Mouse (Mus musculus) forebrain, embryonic 14.5 days (tissue): ENCODE measurements around the gene Rps24. TPM values are rescaled to one million over a fixed set of nuclear protein-coding genes. Genes with fewer than 3 reads are reported as not detected.

Experiments used
- ATAC-seq: fragments of 200-750 bp; cut with Nextera tagmentation; 2 replicates; pipeline ENCODE4 v1.8.0; 2017; ENCODE audit warnings: mild to moderate bottlenecking, moderate library complexity
- DNase-seq: peaks from one replicate; pipeline ENCODE4 v3.0.0-alpha.2; 2015; ENCODE audit warnings: low spot score
- H3K27ac ChIP-seq: fragments of 300-500 bp; sonication (generic); 2 replicates; pipeline ENCODE4 v1.5.1; 2014; ENCODE audit warnings: low read depth, mild to moderate bottlenecking, control low read depth, low read length, moderate library complexity
- H3K27me3 ChIP-seq: fragments of 300-500 bp; sonication (generic); replicated peaks from 2 replicates; pipeline ENCODE4 v1.6.1; 2014; ENCODE audit warnings: low read length, control low read depth, mixed read lengths; ENCODE audit not compliant: control insufficient read depth, insufficient read depth
- H3K36me3 ChIP-seq: fragments of 300-500 bp; sonication (generic); 2 replicates; pipeline ENCODE4 v1.6.1; 2014; ENCODE audit warnings: low read length, control low read depth; ENCODE audit not compliant: control insufficient read depth, insufficient read depth
- H3K4me1 ChIP-seq: fragments of 300-500 bp; sonication (generic); 2 replicates; pipeline ENCODE4 v1.6.1; 2014; ENCODE audit warnings: antibody characterized with exemption, low read length, control low read depth; ENCODE audit not compliant: control insufficient read depth, insufficient read depth
- H3K4me2 ChIP-seq: fragments of 300-500 bp; sonication (generic); 2 replicates; pipeline ENCODE4 v1.6.1; 2014; ENCODE audit warnings: mild to moderate bottlenecking, control low read depth, low read length
- H3K4me3 ChIP-seq: fragments of 300-500 bp; sonication (generic); 2 replicates; pipeline ENCODE4 v1.5.1; 2014; ENCODE audit warnings: low read depth, low read length, control low read depth
- H3K9ac ChIP-seq: fragments of 300-500 bp; sonication (generic); 2 replicates; pipeline ENCODE4 v1.6.1; 2014; ENCODE audit warnings: mild to moderate bottlenecking, low read length, control low read depth, moderate library complexity
- H3K9me3 ChIP-seq: fragments of 300-500 bp; sonication (generic); replicated peaks from 2 replicates; pipeline ENCODE4 v1.6.1; 2016; ENCODE audit warnings: low read length, control low read depth, mixed read lengths; ENCODE audit not compliant: control insufficient read depth
- WGBS: fragments of 180-500 bp; shearing (Covaris S2); extraction: QIAGEN DNeasy Blood & Tissue Kit; methylation state at CpG from one replicate; pipeline ENCODE4 v1.1.7; 2014; 5-methylcytosine and 5-hydroxymethylcytosine counted together
- polyA plus RNA-seq: library from polyadenylated mRNA; unstranded; fragments of >200 nt; fragmentation: Nextera tagmentation; extraction: Ambion mirVana; gene quantifications from 2 replicates; pipeline ENCODE4 v1.2.1, GENCODE M21; 2014

Rps24 gene
- polyA plus RNA-seq, 1 experiment from 2014 or later: 919 TPM

DNA sequence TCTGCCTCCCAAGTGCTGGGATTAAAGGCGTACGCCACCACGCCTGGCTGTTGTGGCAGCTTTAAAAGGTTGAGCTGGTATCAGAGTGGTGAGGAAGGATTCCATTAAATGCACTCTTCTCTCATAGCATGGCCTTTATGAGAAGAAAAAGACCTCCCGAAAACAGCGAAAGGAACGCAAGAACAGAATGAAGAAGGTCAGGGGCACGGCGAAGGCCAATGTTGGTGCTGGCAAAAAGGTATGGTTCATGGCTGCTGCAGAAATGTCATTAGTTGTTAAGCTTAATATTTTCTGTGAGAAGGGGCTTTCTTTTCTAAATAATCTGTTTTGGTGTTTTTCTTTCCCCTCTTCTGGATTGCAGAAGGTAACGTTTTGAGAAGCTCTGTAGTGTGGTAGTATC lies 6.3 kb downstream of the Rps24 start:
- Histone ChIP-seq H3K9ac (peak overlapping the region; percentile 37; the same call in 1 of the 2 replicates), H3K4me2 (no peak overlapping the region), H3K36me3 (peaks cover 64% of the 10 kb centered on the region), H3K27ac (no peak overlapping the region), H3K4me1 (peaks cover 18% of the 10 kb centered on the region), H3K27me3 (no peaks in the 10 kb centered on the region), H3K9me3 (no peaks in the 10 kb centered on the region), H3K4me3 (no peak overlapping the region)
- whole genome bisulfite sequencing: 83% methylated on average over 9 of the region's 9 CpGs
- ATAC-seq (no peak), DNase-seq (no peak)

DNA sequence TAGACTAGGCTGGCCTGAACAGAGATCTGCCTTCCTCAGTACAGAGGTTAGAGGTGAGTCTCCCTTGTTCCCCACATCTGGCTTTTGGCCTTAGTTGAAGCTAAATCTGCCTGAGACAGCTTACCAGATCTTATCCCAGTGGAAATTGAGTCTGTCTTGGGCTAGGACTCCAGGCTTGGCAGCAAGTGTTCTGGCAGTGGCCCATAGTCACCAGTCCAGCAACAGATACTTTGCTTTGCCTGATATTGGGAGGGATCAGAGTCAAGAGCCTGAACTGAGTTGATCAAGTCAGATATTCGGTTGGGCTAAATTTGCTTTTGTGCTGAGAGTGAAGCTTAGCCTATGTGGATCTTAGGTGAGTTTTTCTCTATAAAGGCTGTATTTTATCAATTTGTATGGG lies 9.6 kb downstream of the Rps24 start:
- no peak overlapping the region for H3K27ac ChIP-seq
- H3K9ac ChIP-seq: no peak overlapping the region
- no peaks in the 10 kb centered on the region for H3K27me3 ChIP-seq
- no peak overlapping the region for H3K4me3 ChIP-seq
- WGBS: 92% methylated on average over 1 of the region's 1 CpGs
- H3K36me3 ChIP-seq: peaks cover 78% of the 10 kb centered on the region
- H3K4me2 ChIP-seq: no peak overlapping the region
- no peak for ATAC-seq
- no peaks in the 10 kb centered on the region for H3K9me3 ChIP-seq
- peaks cover 27% of the 10 kb centered on the region for H3K4me1 ChIP-seq
- no peak for DNase-seq

GRCm38 (mm10) chr14:24497443-24497842 lies 10.5 kb downstream of the Rps24 start:
- peak overlapping the region; percentile 29; the same call in 1 of the 2 replicates for H3K9ac ChIP-seq
- no peak overlapping the region for H3K27ac ChIP-seq
- H3K4me1 ChIP-seq: peaks cover 21% of the 10 kb centered on the region
- H3K9me3 ChIP-seq: no peaks in the 10 kb centered on the region
- no peak overlapping the region for H3K4me2 ChIP-seq
- H3K4me3 ChIP-seq: no peak overlapping the region
- ATAC-seq (no peak), DNase-seq (no peak)
- no peaks in the 10 kb centered on the region for H3K27me3 ChIP-seq
- 96% methylated on average over 1 of the region's 1 CpGs for WGBS
- H3K36me3 ChIP-seq: peaks cover 72% of the 10 kb centered on the region

- peaks cover 59% of the 10 kb centered on the region for H3K36me3 ChIP-seq
- no peaks in the 10 kb centered on the region for H3K27me3 ChIP-seq
- ATAC-seq: no peak
- 68% methylated on average over 5 of the region's 5 CpGs for WGBS
- H3K9me3 ChIP-seq: no peaks in the 10 kb centered on the region
- no peak overlapping the region for H3K9ac ChIP-seq
- H3K4me2 ChIP-seq: no peak overlapping the region
- no peak overlapping the region for H3K4me3 ChIP-seq
- peaks cover 13% of the 10 kb centered on the region for H3K4me1 ChIP-seq
- peak overlapping the region; percentile 55; the same call in 1 of the 2 replicates for H3K27ac ChIP-seq
- DNase-seq: no peak
Measured at GRCm38 (mm10) chr14:24498561-24499255, 11.8 kb downstream of the Rps24 start.

- Histone ChIP-seq H3K4me2 (no peak overlapping the region), H3K4me3 (no peak overlapping the region), H3K27ac (peak overlapping the region; percentile 55; the same call in 1 of the 2 replicates), H3K36me3 (peaks cover 51% of the 10 kb centered on the region), H3K9me3 (no peaks in the 10 kb centered on the region), H3K27me3 (no peaks in the 10 kb centered on the region), H3K9ac (no peak overlapping the region), H3K4me1 (peaks cover 13% of the 10 kb centered on the region)
- DNase-seq (no peak), ATAC-seq (no peak)
- 29% methylated on average over 9 of the region's 9 CpGs for WGBS
Measured at GRCm38 (mm10) chr14:24499478-24499877, 12.6 kb downstream of the Rps24 start.

DNA sequence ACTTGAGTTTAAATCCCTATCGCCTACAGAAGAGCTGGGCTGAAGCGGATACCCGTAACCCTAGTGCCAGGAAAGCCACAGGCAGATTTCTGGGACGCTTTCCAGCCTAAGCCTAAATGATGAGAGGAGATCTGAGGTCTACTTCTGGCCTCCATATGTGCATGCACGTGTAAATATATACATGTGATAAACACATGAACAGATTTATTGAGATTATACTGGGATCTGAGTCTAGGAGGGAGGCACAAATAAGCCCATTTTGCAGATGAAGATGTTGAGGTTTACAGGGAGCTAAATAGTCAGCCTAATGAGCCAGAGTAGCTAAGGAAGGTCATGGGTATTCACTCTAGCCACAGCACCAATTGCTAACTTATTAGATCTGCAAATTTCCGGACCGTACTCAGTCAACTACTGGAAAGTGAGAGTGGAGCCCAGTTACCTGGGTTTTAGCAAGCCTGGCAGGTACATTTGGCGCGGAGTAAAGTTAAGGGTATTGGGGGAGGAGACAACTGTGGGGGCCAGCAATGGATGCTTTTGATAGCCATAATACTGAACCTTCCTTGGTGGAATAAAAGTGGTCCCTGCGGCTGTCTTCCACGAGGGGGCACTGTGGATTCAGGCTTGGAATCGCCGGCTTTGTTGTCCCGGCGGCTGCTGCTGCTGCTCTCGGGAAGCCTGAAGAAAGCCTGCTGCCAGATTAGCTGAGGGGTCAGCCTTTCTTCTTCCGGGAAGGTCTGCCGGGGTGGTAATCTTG lies 13.3 kb downstream of the Rps24 start:
- 12% methylated on average over 18 of the region's 18 CpGs for WGBS
- peak overlapping the region; percentile 94 for H3K27ac ChIP-seq

DNA sequence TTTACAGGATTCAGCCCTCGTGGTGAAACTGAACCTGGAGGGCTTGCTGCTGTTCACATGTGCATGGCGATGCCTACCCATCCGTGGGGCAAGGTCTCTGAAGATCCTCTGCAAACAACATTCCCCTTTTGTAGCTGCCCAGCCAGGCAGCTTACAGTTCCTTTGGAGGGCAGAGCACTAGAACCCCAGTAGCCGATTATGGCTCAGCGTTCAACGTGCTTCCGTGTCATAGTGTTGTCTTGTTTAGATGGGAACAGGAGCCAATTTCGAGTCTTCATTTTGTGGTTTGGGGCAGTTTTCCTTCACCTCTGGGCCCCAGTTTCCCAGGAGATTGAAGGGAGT lies 13.9 kb downstream of the Rps24 start:
- DNase-seq (no peak), ATAC-seq (no peak; the same call in 1 of the 2 replicates)
- 2% methylated on average over 8 of the region's 8 CpGs for WGBS

More for the DNA sequence above, 13.3 kb downstream of the Rps24 start:
- Histone ChIP-seq H3K9ac (peak overlapping the region; percentile 63), H3K4me2 (0 out of 2 replicates have a peak overlapping the region, but pooled peaks have one; percentile 10), H3K36me3 (peaks cover 43% of the 10 kb centered on the region), H3K9me3 (no peaks in the 10 kb centered on the region), H3K4me1 (peaks cover 13% of the 10 kb centered on the region), H3K4me3 (no peak overlapping the region), H3K27me3 (no peaks in the 10 kb centered on the region)
- DNase-seq (peak; percentile 96), ATAC-seq (peak; percentile 75)

DNA sequence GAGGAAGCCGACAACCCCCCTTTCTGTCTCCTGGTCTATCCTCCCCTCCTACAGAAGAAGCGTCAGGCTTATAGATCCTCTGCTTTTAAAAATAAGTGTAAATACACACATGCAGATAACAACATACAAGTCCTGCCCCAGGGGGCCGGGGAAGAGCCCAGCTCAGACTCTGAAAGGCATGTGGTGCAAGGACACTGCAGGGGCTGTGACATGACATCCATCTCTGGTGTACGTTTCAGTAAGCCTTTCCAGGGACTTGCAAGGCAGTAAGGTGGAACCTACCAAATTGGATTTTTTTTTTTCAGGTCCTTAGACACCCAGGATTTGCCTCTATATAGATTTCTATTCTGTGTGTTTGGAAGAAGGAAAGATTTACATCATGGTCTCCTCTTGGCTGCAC lies 14.3 kb downstream of the Rps24 start:
- peak overlapping the region; percentile 94 for H3K27ac ChIP-seq
- DNase-seq (no peak), ATAC-seq (no peak)
- H3K4me3 ChIP-seq: no peak overlapping the region
- WGBS: 37% methylated on average over 4 of the region's 4 CpGs
- H3K9ac ChIP-seq: peak overlapping the region; percentile 63
- peaks cover 34% of the 10 kb centered on the region for H3K36me3 ChIP-seq
- peaks cover 13% of the 10 kb centered on the region for H3K4me1 ChIP-seq
- no peaks in the 10 kb centered on the region for H3K27me3 ChIP-seq
- H3K9me3 ChIP-seq: no peaks in the 10 kb centered on the region
- H3K4me2 ChIP-seq: no peak overlapping the region

More for the DNA sequence above, 13.9 kb downstream of the Rps24 start:
- H3K9me3 ChIP-seq: no peaks in the 10 kb centered on the region
- H3K4me3 ChIP-seq: no peak overlapping the region
- H3K4me2 ChIP-seq: 0 out of 2 replicates have a peak overlapping the region, but pooled peaks have one; percentile 10
- peak overlapping the region; percentile 63 for H3K9ac ChIP-seq
- peaks cover 38% of the 10 kb centered on the region for H3K36me3 ChIP-seq
- no peaks in the 10 kb centered on the region for H3K27me3 ChIP-seq
- H3K27ac ChIP-seq: peak overlapping the region; percentile 94
- peaks cover 13% of the 10 kb centered on the region for H3K4me1 ChIP-seq
